Mouse (Mus musculus): Measurements from ENCODE around the gene 1700030K09Rik. TPM values are rescaled to one million over a fixed set of nuclear protein-coding genes. Genes with fewer than 3 reads are reported as not detected.

1700030K09Rik gene
- polyA plus RNA-seq, 1 experiment from 2014 or later = 17.5 TPM

Small RNA genes lying within 50 kb of the gene (microRNA-seq; reads per million reads assigned to microRNA genes)
- 1.7 reads per million, percentile 2 among the genes with 10 or more reads in this experiment for gene Mir7068

Other genes with a start within 250 kb of the 1700030K09Rik start
- 0.11 TPM in 1 of 2 replicates, not detected in the other for gene Cib3, start 231.0 kb upstream of the 1700030K09Rik start, polyA plus RNA-seq (2015; fragmentation: Nextera tagmentation; extraction: Ambion mirVana)
- not detected in 2 replicates for gene Gm11034, start 230.2 kb upstream of the 1700030K09Rik start, polyA plus RNA-seq (2015; fragmentation: Nextera tagmentation; extraction: Ambion mirVana)
- 111 and 112 TPM in 2 replicates for gene Fam32a, start 224.2 kb upstream of the 1700030K09Rik start, polyA plus RNA-seq (2015; fragmentation: Nextera tagmentation; extraction: Ambion mirVana)
- gene Ap1m1, start 203.9 kb upstream of the 1700030K09Rik start, polyA plus RNA-seq (2015; fragmentation: Nextera tagmentation; extraction: Ambion mirVana) = 288 and 297 TPM in 2 replicates
- 9.7 and 11.3 TPM in 2 replicates for gene Gm10282, start 138.6 kb upstream of the 1700030K09Rik start, polyA plus RNA-seq (2015; fragmentation: Nextera tagmentation; extraction: Ambion mirVana)
- gene Klf2, start 124.8 kb upstream of the 1700030K09Rik start, polyA plus RNA-seq (2015; fragmentation: Nextera tagmentation; extraction: Ambion mirVana) = 3.6 and 4.0 TPM in 2 replicates
- 56.4 and 57.9 TPM in 2 replicates for gene Eps15l1, start 22.4 kb upstream of the 1700030K09Rik start, polyA plus RNA-seq (2015; fragmentation: Nextera tagmentation; extraction: Ambion mirVana)
- 1.0 and 1.2 TPM in 2 replicates for gene Calr3, start within 50 bp of the 1700030K09Rik start, polyA plus RNA-seq (2015; fragmentation: Nextera tagmentation; extraction: Ambion mirVana)
- 55.3 and 55.7 TPM in 2 replicates for gene Cherp, start 31.3 kb downstream of the 1700030K09Rik start, polyA plus RNA-seq (2015; fragmentation: Nextera tagmentation; extraction: Ambion mirVana)
- gene Slc35e1, start 48.7 kb downstream of the 1700030K09Rik start, polyA plus RNA-seq (2015; fragmentation: Nextera tagmentation; extraction: Ambion mirVana) = 8.2 and 8.8 TPM in 2 replicates
- gene Med26, start 104.4 kb downstream of the 1700030K09Rik start, polyA plus RNA-seq (2015; fragmentation: Nextera tagmentation; extraction: Ambion mirVana) = 16.7 and 17.8 TPM in 2 replicates
- 132 and 137 TPM in 2 replicates for gene Smim7, start 127.2 kb downstream of the 1700030K09Rik start, polyA plus RNA-seq (2015; fragmentation: Nextera tagmentation; extraction: Ambion mirVana)
- 24.8 and 32.3 TPM in 2 replicates for gene Tmem38a, start 128.2 kb downstream of the 1700030K09Rik start, polyA plus RNA-seq (2015; fragmentation: Nextera tagmentation; extraction: Ambion mirVana)
- gene Nwd1, start 202.8 kb downstream of the 1700030K09Rik start, polyA plus RNA-seq (2015; fragmentation: Nextera tagmentation; extraction: Ambion mirVana) = 1.4 and 2.5 TPM in 2 replicates